Mouse (Mus musculus): ENCODE results near the gene Tekt1. TPM values are rescaled to one million over a fixed set of nuclear protein-coding genes. Genes with fewer than 3 reads are reported as not detected.

The Tekt1 gene
- polyA plus RNA-seq, 1 experiment from 2014 or later: 0.16 TPM

GRCm38 (mm10) chr11:72336726-72337125, 25.5 kb downstream of the Tekt1 start:
- Histone ChIP-seq H3K4me1 (ENCODE audit: control insufficient read depth, insufficient read depth, low read length) (no peaks in the 10 kb centered on the region), H3K36me3 (ENCODE audit: control insufficient read depth, insufficient read depth, low read length) (no peaks in the 10 kb centered on the region), H3K27ac (ENCODE audit: low read length) (no peak overlapping the region), H3K4me3 (ENCODE audit: low read length) (no peak overlapping the region), H3K9ac (ENCODE audit: low read depth, low read length) (no peak overlapping the region), H3K27me3 (replicated peaks; ENCODE audit: control insufficient read depth, insufficient read depth, low read length) (no peaks in the 10 kb centered on the region), H3K9me3 (ENCODE audit: control insufficient read depth, low read length) (no peaks in the 10 kb centered on the region), H3K4me2 (ENCODE audit: low read depth, low read length) (no peak overlapping the region)
- no peak for ATAC-seq
- WGBS: 77% methylated on average over 8 of the region's 8 CpGs

- 87% methylated on average over 4 of the region's 4 CpGs for WGBS
- no peaks in the 10 kb centered on the region for H3K27me3 ChIP-seq (replicated peaks; ENCODE audit: control insufficient read depth, insufficient read depth, low read length)
- no peak overlapping the region for H3K4me3 ChIP-seq (ENCODE audit: low read length)
- H3K27ac ChIP-seq (ENCODE audit: low read length): no peak overlapping the region
- H3K4me2 ChIP-seq (ENCODE audit: low read depth, low read length): no peak overlapping the region
- no peaks in the 10 kb centered on the region for H3K4me1 ChIP-seq (ENCODE audit: control insufficient read depth, insufficient read depth, low read length)
- no peak for ATAC-seq
- no peak overlapping the region for H3K9ac ChIP-seq (ENCODE audit: low read depth, low read length)
- no peaks in the 10 kb centered on the region for H3K9me3 ChIP-seq (ENCODE audit: control insufficient read depth, low read length)
- no peaks in the 10 kb centered on the region for H3K36me3 ChIP-seq (ENCODE audit: control insufficient read depth, insufficient read depth, low read length)
Observed at GRCm38 (mm10) chr11:72334653-72335052, 27.6 kb downstream of the Tekt1 start.

- Histone ChIP-seq H3K4me1 (ENCODE audit: control insufficient read depth, insufficient read depth, low read length) (no peaks in the 10 kb centered on the region), H3K9ac (ENCODE audit: low read depth, low read length) (no peak overlapping the region), H3K9me3 (ENCODE audit: control insufficient read depth, low read length) (no peaks in the 10 kb centered on the region), H3K4me3 (ENCODE audit: low read length) (no peak overlapping the region), H3K4me2 (ENCODE audit: low read depth, low read length) (no peak overlapping the region), H3K27me3 (replicated peaks; ENCODE audit: control insufficient read depth, insufficient read depth, low read length) (no peaks in the 10 kb centered on the region), H3K27ac (ENCODE audit: low read length) (no peak overlapping the region), H3K36me3 (ENCODE audit: control insufficient read depth, insufficient read depth, low read length) (no peaks in the 10 kb centered on the region)
- ATAC-seq: no peak
- WGBS: 77% methylated on average over 9 of the region's 9 CpGs
Observed at GRCm38 (mm10) chr11:72332951-72333667, 29.1 kb downstream of the Tekt1 start.

GRCm38 (mm10) chr11:72325701-72326100, 36.5 kb downstream of the Tekt1 start:
- Histone ChIP-seq H3K4me1 (ENCODE audit: control insufficient read depth, insufficient read depth, low read length) (no peaks in the 10 kb centered on the region), H3K4me2 (ENCODE audit: low read depth, low read length) (no peak overlapping the region), H3K27ac (ENCODE audit: low read length) (no peak overlapping the region), H3K27me3 (replicated peaks; ENCODE audit: control insufficient read depth, insufficient read depth, low read length) (no peaks in the 10 kb centered on the region), H3K9me3 (ENCODE audit: control insufficient read depth, low read length) (no peaks in the 10 kb centered on the region), H3K36me3 (ENCODE audit: control insufficient read depth, insufficient read depth, low read length) (no peaks in the 10 kb centered on the region), H3K4me3 (ENCODE audit: low read length) (no peak overlapping the region), H3K9ac (ENCODE audit: low read depth, low read length) (no peak overlapping the region)
- no peak for ATAC-seq
- 82% methylated on average over 4 of the region's 4 CpGs for WGBS

DNA sequence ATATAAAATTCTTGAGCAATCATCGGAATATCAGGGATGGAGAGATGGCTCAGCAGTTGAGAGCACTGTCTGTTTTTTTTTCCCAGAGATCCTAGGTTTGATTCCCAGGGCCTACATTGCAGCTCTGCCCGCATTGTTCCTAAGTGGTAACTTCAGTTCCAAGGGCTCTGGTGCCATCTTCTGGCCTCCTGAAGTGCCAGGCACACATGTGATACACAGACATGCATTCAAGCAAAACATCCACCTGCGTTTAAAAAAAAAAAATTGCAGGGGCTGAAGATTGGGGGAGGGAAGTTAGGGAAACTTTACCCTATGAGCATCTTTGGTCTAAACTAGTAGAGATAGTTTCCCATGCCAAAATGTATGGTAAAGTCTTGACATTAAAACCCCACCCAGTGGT, 37.8 kb downstream of the Tekt1 start:
- H3K4me1 ChIP-seq (ENCODE audit: control insufficient read depth, insufficient read depth, low read length): no peaks in the 10 kb centered on the region
- H3K27me3 ChIP-seq (replicated peaks; ENCODE audit: control insufficient read depth, insufficient read depth, low read length): no peaks in the 10 kb centered on the region
- no peak overlapping the region for H3K4me2 ChIP-seq (ENCODE audit: low read depth, low read length)
- no peak overlapping the region for H3K4me3 ChIP-seq (ENCODE audit: low read length)
- no peaks in the 10 kb centered on the region for H3K9me3 ChIP-seq (ENCODE audit: control insufficient read depth, low read length)
- no peaks in the 10 kb centered on the region for H3K36me3 ChIP-seq (ENCODE audit: control insufficient read depth, insufficient read depth, low read length)
- H3K27ac ChIP-seq (ENCODE audit: low read length): no peak overlapping the region
- ATAC-seq: no peak
- no peak overlapping the region for H3K9ac ChIP-seq (ENCODE audit: low read depth, low read length)
- WGBS: 63% methylated on average over 3 of the region's 3 CpGs

GRCm38 (mm10) chr11:72318026-72318425, 44.2 kb downstream of the Tekt1 start:
- ATAC-seq: no peak
- no peak overlapping the region for H3K9ac ChIP-seq (ENCODE audit: low read depth, low read length)
- 59% methylated on average over 5 of the region's 5 CpGs for WGBS

GRCm38 (mm10) chr11:72314151-72314895, 47.9 kb downstream of the Tekt1 start, which contains the start of gene Fbxo39:
Fbxo39 (plus strand) TSS chr11:72314444.
- Histone ChIP-seq H3K27me3 (replicated peaks; ENCODE audit: control insufficient read depth, insufficient read depth, low read length) (peaks cover 18% of the 10 kb centered on the region), H3K27ac (ENCODE audit: low read length) (no peak within 1 kb of the TSS), H3K9me3 (ENCODE audit: control insufficient read depth, low read length) (no peaks in the 10 kb centered on the region), H3K4me1 (ENCODE audit: control insufficient read depth, insufficient read depth, low read length) (no peaks in the 10 kb centered on the region), H3K4me2 (ENCODE audit: low read depth, low read length) (peak within 1 kb of the TSS; percentile 38), H3K4me3 (ENCODE audit: low read length) (peak within 1 kb of the TSS; percentile 9), H3K36me3 (ENCODE audit: control insufficient read depth, insufficient read depth, low read length) (no peaks in the 10 kb centered on the region), H3K9ac (ENCODE audit: low read depth, low read length) (no peak within 1 kb of the TSS)
- WGBS: 11% methylated on average over 42 of the region's 42 CpGs
- ATAC-seq: no peak

More at GRCm38 (mm10) chr11:72318026-72318425, 44.2 kb downstream of the Tekt1 start:
- H3K4me2 ChIP-seq (ENCODE audit: low read depth, low read length): no peak overlapping the region
- no peak overlapping the region for H3K27ac ChIP-seq (ENCODE audit: low read length)
- no peaks in the 10 kb centered on the region for H3K4me1 ChIP-seq (ENCODE audit: control insufficient read depth, insufficient read depth, low read length)
- peaks cover 15% of the 10 kb centered on the region for H3K27me3 ChIP-seq (replicated peaks; ENCODE audit: control insufficient read depth, insufficient read depth, low read length)
- H3K9me3 ChIP-seq (ENCODE audit: control insufficient read depth, low read length): no peaks in the 10 kb centered on the region
- no peak overlapping the region for H3K4me3 ChIP-seq (ENCODE audit: low read length)
- H3K36me3 ChIP-seq (ENCODE audit: control insufficient read depth, insufficient read depth, low read length): no peaks in the 10 kb centered on the region

DNA sequence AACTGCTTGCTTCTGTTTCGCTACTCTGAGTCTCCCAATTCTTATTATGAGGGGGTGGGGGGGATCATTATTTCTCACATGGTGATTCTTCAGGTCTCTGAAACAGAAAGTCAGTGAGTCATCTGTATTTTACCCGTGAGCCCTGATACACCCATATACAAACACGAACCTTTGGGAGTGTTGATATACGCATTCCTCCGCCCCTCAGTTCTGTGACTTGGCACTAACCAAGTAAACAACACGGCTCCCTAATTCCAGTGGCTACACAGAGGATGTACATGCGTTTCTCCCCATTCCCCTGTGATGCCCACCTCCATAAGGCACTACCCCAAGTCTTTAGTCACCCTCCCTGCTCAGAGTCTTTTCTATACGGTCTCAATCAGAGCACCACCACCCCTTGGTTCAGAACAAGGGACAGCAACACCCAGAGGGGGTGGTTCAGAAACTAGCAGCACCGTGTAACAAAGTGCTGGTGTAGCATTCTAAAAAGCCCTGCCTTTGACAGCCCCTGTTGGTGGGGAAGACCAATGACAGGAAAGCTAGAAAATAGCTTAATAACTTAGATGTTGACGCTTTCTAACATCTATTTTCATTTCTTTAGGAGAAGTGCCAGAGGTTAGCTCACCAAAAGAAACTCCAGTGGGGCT, 50.8 kb downstream of the Tekt1 start:
- no peak overlapping the region for H3K4me3 ChIP-seq (ENCODE audit: low read length)
- H3K27ac ChIP-seq (ENCODE audit: low read length): no peak overlapping the region
- H3K36me3 ChIP-seq (ENCODE audit: control insufficient read depth, insufficient read depth, low read length): no peaks in the 10 kb centered on the region
- ATAC-seq: no peak
- H3K9ac ChIP-seq (ENCODE audit: low read depth, low read length): no peak overlapping the region
- no peaks in the 10 kb centered on the region for H3K9me3 ChIP-seq (ENCODE audit: control insufficient read depth, low read length)
- H3K4me2 ChIP-seq (ENCODE audit: low read depth, low read length): no peak overlapping the region
- H3K4me1 ChIP-seq (ENCODE audit: control insufficient read depth, insufficient read depth, low read length): no peaks in the 10 kb centered on the region
- 75% methylated on average over 10 of the region's 10 CpGs for WGBS
- peaks cover 18% of the 10 kb centered on the region for H3K27me3 ChIP-seq (replicated peaks; ENCODE audit: control insufficient read depth, insufficient read depth, low read length)

- Histone ChIP-seq H3K4me3 (ENCODE audit: low read length) (no peak overlapping the region), H3K4me2 (ENCODE audit: low read depth, low read length) (no peak overlapping the region), H3K27ac (ENCODE audit: low read length) (no peak overlapping the region), H3K4me1 (ENCODE audit: control insufficient read depth, insufficient read depth, low read length) (no peaks in the 10 kb centered on the region), H3K36me3 (ENCODE audit: control insufficient read depth, insufficient read depth, low read length) (no peaks in the 10 kb centered on the region), H3K27me3 (replicated peaks; ENCODE audit: control insufficient read depth, insufficient read depth, low read length) (peaks cover 18% of the 10 kb centered on the region), H3K9ac (ENCODE audit: low read depth, low read length) (no peak overlapping the region), H3K9me3 (ENCODE audit: control insufficient read depth, low read length) (no peaks in the 10 kb centered on the region)
- ATAC-seq: no peak
- 71% methylated on average over 4 of the region's 4 CpGs for WGBS
Observed at GRCm38 (mm10) chr11:72310491-72310890, 51.8 kb downstream of the Tekt1 start.
